Mouse (Mus musculus) frontal cortex, postnatal 14 days (tissue): ENCODE measurements around the gene Serac1.

Source experiments
- DNase-seq, 2 experiments: peaks; one replicate each; pipeline ENCODE4 v3.0.0; 2022; ENCODE audit warnings: low spot score in 2 of 2

Gene Serac1

DNA sequence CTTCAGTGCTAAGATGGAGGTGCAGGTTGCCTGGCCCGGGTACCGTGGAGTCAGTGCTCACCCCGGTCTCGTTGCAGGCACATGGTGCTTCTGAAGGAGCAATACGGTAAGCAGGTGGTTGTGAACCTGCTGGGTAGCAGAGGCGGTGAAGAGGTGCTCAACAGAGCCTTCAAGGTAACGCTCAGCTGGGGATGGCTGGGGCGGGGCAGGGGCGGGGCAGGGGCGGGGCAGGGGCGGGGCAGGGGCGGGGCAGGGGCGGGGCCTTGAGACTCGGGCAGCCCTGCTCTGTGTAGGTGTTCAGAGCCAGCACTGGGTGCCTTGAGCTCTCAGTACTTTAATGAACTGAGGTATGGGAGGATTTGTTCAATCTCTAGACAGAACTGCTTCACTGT lies 74.3 kb downstream of the Serac1 start:
- DNase-seq = no peak

DNA sequence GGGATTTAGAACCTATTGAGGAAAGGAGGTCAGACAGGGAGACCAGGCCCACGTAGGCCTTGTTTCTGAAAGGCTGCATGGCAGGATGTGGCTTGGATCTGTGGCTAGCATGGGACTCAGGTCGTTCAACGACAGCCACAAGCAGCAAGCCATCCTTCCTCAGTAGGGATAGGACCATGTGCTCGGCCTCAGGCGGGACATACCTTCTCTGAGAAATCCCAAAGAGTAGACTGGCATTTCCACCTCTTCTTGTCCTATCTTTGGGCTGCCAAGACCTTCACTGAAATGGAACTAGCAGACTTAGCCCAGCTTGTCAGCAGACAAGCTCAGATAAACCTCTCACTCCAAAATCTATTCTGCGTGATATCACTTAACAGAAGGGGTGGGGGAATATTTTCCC lies 75.9 kb downstream of the Serac1 start:
- no peak for DNase-seq

DNA sequence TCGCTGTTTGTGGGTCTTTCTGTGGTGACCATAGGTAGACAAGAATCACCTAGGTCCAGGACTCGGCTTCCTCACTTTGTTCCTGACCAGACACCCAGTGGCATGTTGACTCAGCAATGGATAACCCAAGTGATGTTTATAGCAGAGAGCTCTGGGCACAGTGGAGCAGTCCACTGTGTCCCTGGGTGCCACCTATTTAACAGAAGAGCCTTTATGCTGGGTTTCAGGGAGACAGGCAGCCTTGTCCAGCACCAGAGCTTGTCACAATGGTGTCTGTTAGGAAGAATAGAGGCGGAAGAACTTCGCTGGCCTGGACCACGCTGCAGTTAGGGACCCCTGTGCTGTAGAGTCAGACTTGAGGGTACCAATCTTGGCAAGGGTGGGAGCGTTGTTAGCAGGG lies 77.0 kb downstream of the Serac1 start:
- no peak for DNase-seq

DNA sequence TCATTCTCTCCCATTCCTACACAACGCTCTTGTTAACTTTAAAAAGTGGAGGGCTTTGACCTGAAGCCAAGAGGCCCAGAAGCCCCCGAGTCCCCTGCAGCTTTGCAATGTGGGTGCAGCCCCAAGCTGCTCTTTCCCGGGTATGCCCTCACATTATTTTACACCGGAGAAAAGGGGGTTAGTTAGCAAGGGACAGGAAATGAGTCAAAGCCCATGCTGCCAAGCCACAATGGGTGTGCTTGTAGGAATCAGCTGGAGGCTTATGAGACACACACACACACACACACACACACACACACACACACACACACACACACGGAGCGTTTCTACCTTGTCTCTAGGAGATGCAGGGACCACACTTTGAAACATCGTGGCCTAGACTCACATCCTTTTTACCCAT lies 77.7 kb downstream of the Serac1 start:
- DNase-seq = no peak

GRCm38 (mm10) chr17:6001389-6001788 lies 78.2 kb downstream of the Serac1 start:
- no peak for DNase-seq

GRCm38 (mm10) chr17:6000864-6001319 lies 78.6 kb downstream of the Serac1 start:
- DNase-seq = no peak

DNA sequence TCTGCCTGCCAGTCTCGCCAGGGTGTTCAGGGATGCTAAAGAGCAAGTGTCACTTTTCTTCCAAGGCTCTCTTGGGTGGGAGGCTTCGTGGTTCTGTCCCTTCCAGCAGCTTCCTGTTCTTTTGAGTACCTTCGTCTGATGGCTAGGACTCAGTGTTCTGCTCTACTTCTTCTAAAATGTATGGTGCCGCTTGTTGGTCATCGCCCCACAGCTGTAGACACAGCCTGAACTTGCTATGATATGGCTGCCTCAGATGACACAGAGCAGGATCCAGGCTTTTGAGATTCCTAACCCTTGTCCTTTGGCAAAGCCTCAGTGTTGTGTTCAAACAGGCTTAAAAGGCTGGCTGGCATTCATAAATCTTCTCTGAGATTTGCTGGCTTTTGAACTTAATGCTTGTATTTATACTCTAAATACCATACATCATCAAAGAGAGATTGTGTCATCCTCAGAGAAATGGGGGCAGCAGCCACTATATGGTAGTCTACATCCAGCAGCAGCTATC lies 80.5 kb downstream of the Serac1 start:
- no peak for DNase-seq

- DNase-seq = no peak
These were observed 81.4 kb downstream of the Serac1 start for GRCm38 (mm10) chr17:5998235-5998500.

- DNase-seq = no peak
These were observed 81.9 kb downstream of the Serac1 start for GRCm38 (mm10) chr17:5997380-5998234.

DNA sequence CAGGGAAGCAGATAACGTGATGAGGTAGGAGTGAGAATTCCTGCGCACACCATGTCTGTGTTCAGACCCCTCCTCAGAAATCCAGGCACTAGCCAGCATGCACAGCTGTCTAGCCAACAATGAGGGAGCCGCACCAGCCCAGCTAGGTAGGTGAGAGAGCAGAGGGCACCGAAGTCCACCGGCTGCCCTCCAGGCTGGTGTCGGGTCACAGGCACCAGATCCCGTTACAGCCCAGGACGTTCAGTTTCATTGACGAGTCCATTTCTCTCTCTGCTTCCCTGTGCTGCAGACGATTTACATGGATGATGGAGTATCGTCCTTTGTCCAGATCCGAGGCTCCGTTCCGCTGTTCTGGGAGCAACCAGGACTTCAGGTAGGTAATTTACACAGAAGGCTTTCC lies 83.0 kb downstream of the Serac1 start:
- no peak for DNase-seq

- no peak for DNase-seq
These were observed 84.9 kb downstream of the Serac1 start for GRCm38 (mm10) chr17:5994606-5995005.

DNA sequence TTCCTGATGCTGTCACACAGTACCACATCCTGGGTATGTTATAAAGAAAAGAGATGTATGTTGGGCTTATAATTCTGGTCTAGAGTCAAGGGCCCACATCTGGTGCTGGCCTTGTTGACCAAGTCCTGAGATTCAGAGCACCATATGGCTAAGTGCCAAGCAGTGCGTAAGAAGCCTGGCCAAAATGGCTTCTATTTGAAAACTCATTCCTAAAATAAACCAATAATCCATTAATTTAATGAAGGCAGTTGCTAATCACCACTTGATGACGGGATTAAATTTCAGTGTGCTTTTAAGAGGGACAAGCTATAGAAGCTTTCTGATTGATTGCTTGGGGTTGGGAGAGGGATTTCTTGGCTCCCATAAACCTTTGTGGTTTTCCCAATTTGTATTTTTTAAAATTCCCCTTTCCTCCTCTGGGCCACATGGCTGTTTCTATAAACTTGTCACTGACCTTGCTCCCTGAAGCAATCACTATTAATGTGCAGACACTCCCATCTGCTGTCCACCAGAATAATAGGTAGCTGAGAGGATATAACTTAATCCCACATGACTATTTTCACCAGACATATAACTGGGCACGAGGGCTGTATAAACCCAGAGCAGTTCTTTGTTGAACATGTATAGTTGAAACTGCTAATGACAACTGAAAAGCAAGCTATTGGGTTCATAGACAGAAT lies 85.8 kb downstream of the Serac1 start:
- DNase-seq = no peak

- DNase-seq = no peak
These were observed 86.5 kb downstream of the Serac1 start for GRCm38 (mm10) chr17:5992866-5993580.
